Mouse (Mus musculus): Measurements from ENCODE around the gene Adamtsl2.

- no peak for TF ChIP-seq HCFC1 (IDR thresholded peaks at IDR 0.05; ENCODE audit: borderline replicate concordance, insufficient read depth, low read length)
- TF ChIP-seq ZC3H11A (IDR thresholded peaks at IDR 0.05; ENCODE audit: borderline replicate concordance, low read depth, low read length) = no peak
- TF ChIP-seq MAFK (IDR thresholded peaks at IDR 0.05; ENCODE audit: insufficient read depth, low read depth, low read length) = no peak
- no peak for TF ChIP-seq CHD2 (IDR thresholded peaks at IDR 0.05; ENCODE audit: low read depth, low read length)
- TF ChIP-seq ZNF384 (IDR thresholded peaks at IDR 0.05; ENCODE audit: low read depth, low read length) = no peak
These were observed 39.3 kb downstream of the Adamtsl2 start for GRCm38 (mm10) chr2:27118452-27118851.
